9 mouse cellular contexts compared by ENCODE assay signal in the genomic region with DNA sequence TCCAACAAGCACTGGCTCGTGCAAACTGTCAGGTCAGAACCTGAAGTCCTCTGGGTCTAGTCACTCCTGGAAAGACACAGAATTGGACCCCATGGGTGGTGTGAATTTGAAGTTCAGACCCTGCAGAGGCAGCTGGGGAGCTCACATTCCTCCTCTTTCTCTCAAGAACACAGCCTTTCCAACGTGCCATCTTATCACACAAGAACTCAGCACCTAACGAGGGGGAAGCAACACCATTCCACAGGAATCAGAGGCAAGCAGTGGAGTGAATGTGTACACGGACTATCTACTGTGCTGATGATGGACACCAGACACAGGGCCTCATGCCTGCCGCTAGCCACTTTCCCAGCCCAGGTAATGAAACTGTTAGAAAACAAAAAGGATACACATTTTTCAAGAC. TPM values are rescaled to one million over a fixed set of nuclear protein-coding genes. Genes with fewer than 3 reads are reported as not detected.
A peak's percentile ranks its signal among the peaks of the same experiment; 100 is the strongest.
DNase-seq lines count a peak whose midpoint lies in the region; ATAC-seq and TF ChIP-seq lines count a peak whose summit lies in the region.
"Had no signal": no experiment of that assay in that cellular context is flagged by ENCODE, and none has a peak within 500 bp of the region (broad histone marks: within the 10 kb centered on the region; RNA-seq: fewer than 3 reads in every experiment).

No protein-coding gene starts in this region.

- peak overlapping the region; percentile 21; the same call in 1 of the 2 replicates for H3K4me3 ChIP-seq in kidney, postnatal 0 days (replicated peaks; ENCODE audit: low read depth, low read length)
- H3K4me3 ChIP-seq in embryonic facial prominence, embryonic 11.5 days (ENCODE audit: low read depth, low read length), result peak overlapping the region; percentile 1; the same call in 1 of the 2 replicates
- peak overlapping the region; percentile 94 for H3K4me3 ChIP-seq in liver, embryonic 12.5 days

- TF ChIP-seq CTCF in kidney, postnatal 0 days (IDR thresholded peaks at IDR 0.05; ENCODE audit: low read depth), result no peak

- WGBS in kidney, postnatal 0 days, result 62% methylated on average over 5 of the region's 5 CpGs
- 75% methylated on average over 5 of the region's 5 CpGs for WGBS in embryonic facial prominence, embryonic 11.5 days
- WGBS in liver, embryonic 12.5 days (ENCODE audit: insufficient replicate concordance), result 45% methylated on average over 5 of the region's 5 CpGs

- H3K9ac ChIP-seq in kidney, postnatal 0 days (ENCODE audit: low read depth, low read length), result 0 out of 2 replicates have a peak overlapping the region, but pooled peaks have one; percentile 27
- peak overlapping the region; percentile 7; the same call in 1 of the 2 replicates for H3K9ac ChIP-seq in embryonic facial prominence, embryonic 11.5 days (replicated peaks; ENCODE audit: low read length)
- H3K9ac ChIP-seq in liver, embryonic 12.5 days, result peak overlapping the region; percentile 95

- peak; percentile 1 for DNase-seq in adrenal gland, postnatal 14 days
- no peak for DNase-seq in adrenal gland, adult 8-10 months
- DNase-seq in kidney, postnatal 0 days (ENCODE audit: low spot score), result no peak
- no peak for DNase-seq in kidney, postnatal 10 days
- DNase-seq in embryonic facial prominence, embryonic 11.5 days (ENCODE audit: low spot score), result no peak
- no peak for DNase-seq in frontal cortex, postnatal 25 days (ENCODE audit: low spot score in 2 of 2)
- DNase-seq in thymus, postnatal 14 days, result no peak
- DNase-seq: cerebellum, adult 18-20 months had no signal

- H3K27me3 ChIP-seq in kidney, postnatal 0 days (ENCODE audit: insufficient read depth, low read length), result no peaks in the 10 kb centered on the region
- no peaks in the 10 kb centered on the region for H3K27me3 ChIP-seq in embryonic facial prominence, embryonic 11.5 days (ENCODE audit: control insufficient read depth, insufficient read depth, low read length)
- no peaks in the 10 kb centered on the region for H3K27me3 ChIP-seq in liver, embryonic 12.5 days (replicated peaks)

- H3K36me3 ChIP-seq in kidney, postnatal 0 days (ENCODE audit: insufficient read depth, low read length), result peaks cover 38% of the 10 kb centered on the region; the same call in 1 of the 2 replicates
- peaks cover 13% of the 10 kb centered on the region for H3K36me3 ChIP-seq in embryonic facial prominence, embryonic 11.5 days (replicated peaks; ENCODE audit: control insufficient read depth, insufficient read depth, low read depth, low read length)
- peaks cover 56% of the 10 kb centered on the region for H3K36me3 ChIP-seq in liver, embryonic 12.5 days

- no peak for ATAC-seq in kidney, postnatal 0 days (replicated peaks; ENCODE audit: low FRiP score, low read depth)
- ATAC-seq in embryonic facial prominence, embryonic 11.5 days (replicated peaks; ENCODE audit: insufficient number of reproducible peaks, low FRiP score, low TSS enrichment, low read depth), result no peak
- no peak for ATAC-seq in liver, embryonic 12.5 days

- no peaks in the 10 kb centered on the region for H3K9me3 ChIP-seq in kidney, postnatal 0 days (replicated peaks; ENCODE audit: low read length)
- H3K9me3 ChIP-seq in embryonic facial prominence, embryonic 11.5 days (replicated peaks; ENCODE audit: control insufficient read depth, low read length), result no peaks in the 10 kb centered on the region
- H3K9me3 ChIP-seq in liver, embryonic 12.5 days (replicated peaks), result no peaks in the 10 kb centered on the region

- peaks cover 10% of the 10 kb centered on the region; the same call in 1 of the 2 replicates for H3K4me1 ChIP-seq in kidney, postnatal 0 days (replicated peaks; ENCODE audit: insufficient read depth, low read length)
- no peaks in the 10 kb centered on the region; the same call in 1 of the 2 replicates for H3K4me1 ChIP-seq in embryonic facial prominence, embryonic 11.5 days (ENCODE audit: control insufficient read depth, insufficient read depth, low read length)
- peaks cover 48% of the 10 kb centered on the region for H3K4me1 ChIP-seq in liver, embryonic 12.5 days

- peak overlapping the region; percentile 63 for H3K4me2 ChIP-seq in kidney, postnatal 0 days (ENCODE audit: low read length)
- H3K4me2 ChIP-seq in embryonic facial prominence, embryonic 11.5 days (ENCODE audit: low read depth, low read length), result no peak overlapping the region
- peak overlapping the region; percentile 94 for H3K4me2 ChIP-seq in liver, embryonic 12.5 days

- no peak overlapping the region for H3K27ac ChIP-seq in kidney, postnatal 0 days
- no peak overlapping the region for H3K27ac ChIP-seq in embryonic facial prominence, embryonic 11.5 days (replicated peaks; ENCODE audit: low read depth, low read length)
- 0 out of 2 replicates have a peak overlapping the region, but pooled peaks have one; percentile 25 for H3K27ac ChIP-seq in liver, embryonic 12.5 days

RNA-seq across cellular contexts. Expression of a gene that starts 2.0 kb away (rescaled TPM):
- 157 and 179 TPM in 2 replicates for total RNA-seq in adrenal gland, postnatal 14 days (2021)
- 100 to 1,000 TPM; 178 to 239 (median 230) TPM for total RNA-seq in adrenal gland, adult 8-10 months (2022)
- 171 and 194 TPM in 2 replicates for polyA plus RNA-seq in kidney, postnatal 0 days (2015; fragmentation: Nextera tagmentation; extraction: Ambion mirVana)
- polyA plus RNA-seq in embryonic facial prominence, embryonic 11.5 days (2014; fragmentation: Nextera tagmentation; extraction: Ambion mirVana), result 160 and 163 TPM in 2 replicates
- 154 and 156 TPM in 2 replicates for polyA plus RNA-seq in liver, embryonic 12.5 days (2016; fragmentation: Nextera tagmentation; extraction: Ambion mirVana)

RNA-seq across cellular contexts. Expression of a gene that starts 51.5 kb away (rescaled TPM):
- 34.6 and 35.3 TPM in 2 replicates for total RNA-seq in adrenal gland, postnatal 14 days (2021)
- total RNA-seq in adrenal gland, adult 8-10 months (2022), result 10 to 100 TPM; 32.4 to 39.5 (median 35.0) TPM
- 91.1 and 102 TPM in 2 replicates for polyA plus RNA-seq in kidney, postnatal 0 days (2015; fragmentation: Nextera tagmentation; extraction: Ambion mirVana)
- 185 and 196 TPM in 2 replicates for polyA plus RNA-seq in embryonic facial prominence, embryonic 11.5 days (2014; fragmentation: Nextera tagmentation; extraction: Ambion mirVana)
- 136 and 138 TPM in 2 replicates for polyA plus RNA-seq in liver, embryonic 12.5 days (2016; fragmentation: Nextera tagmentation; extraction: Ambion mirVana)

Comparison
In these comparisons a context has a peak if more than half of its experiments do, and no peak if none do; other contexts are left out.
1. H3K4me3 ChIP-seq: peak in every context shown above with its lines; median percentile 94 in liver, embryonic 12.5 days; 21 in kidney, postnatal 0 days; 1 in embryonic facial prominence, embryonic 11.5 days.
2. H3K9ac ChIP-seq: peak in every context shown above with its lines; median percentile 95 in liver, embryonic 12.5 days; 27 in kidney, postnatal 0 days; 7 in embryonic facial prominence, embryonic 11.5 days.